Mouse (Mus musculus): ENCODE results near the gene Rpl28. TPM values are rescaled to one million over a fixed set of nuclear protein-coding genes. Genes with fewer than 3 reads are reported as not detected.
"Not testable (repeated sequence)": the region's sequence is repeated elsewhere in the genome, so short reads cannot be mapped to it uniquely, and the experiment has no call there.

Gene Rpl28
- polyA plus RNA-seq, 2 experiments: 186 to 307 TPM

DNA sequence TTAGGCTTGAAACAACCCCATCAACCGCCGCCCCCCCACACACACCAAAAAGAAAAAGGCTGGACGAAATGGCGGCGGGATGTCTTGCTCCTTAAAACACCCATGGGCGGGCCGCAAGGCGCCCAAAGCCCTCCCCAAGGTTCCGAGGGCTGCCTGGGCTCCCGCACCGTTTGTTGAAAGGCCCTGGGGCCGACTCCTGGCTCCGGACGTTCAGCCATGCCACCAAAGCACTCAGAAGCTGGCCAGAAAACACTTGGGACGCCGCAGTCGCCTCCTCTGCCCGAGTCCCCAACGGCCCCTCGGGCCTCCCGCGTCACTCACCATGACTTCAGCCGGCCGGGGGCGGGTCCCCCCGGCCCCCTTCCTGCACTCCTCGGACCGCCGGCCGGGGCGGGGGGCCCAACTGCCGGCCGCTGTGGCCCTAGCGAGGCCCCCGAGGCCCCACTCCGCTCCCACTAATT, 19.2 kb downstream of the Rpl28 start:
- Histone ChIP-seq H3K4me1 (replicated peaks; ENCODE audit: control insufficient read depth in 2 of 2, insufficient read depth in 2 of 2, low read length in 1 of 2) (peaks cover 35 to 36% of the 10 kb centered on the region in 2 experiments), H3K9ac (replicated peaks) (peak overlapping the region; percentile 95), H3K27ac (peak overlapping the region; percentile 82), H3K4me2 (ENCODE audit: low read depth) (peak overlapping the region; percentile 98), H3K27me3 (ENCODE audit: control insufficient read depth, insufficient read depth, low read length) (no peaks in the 10 kb centered on the region), H3K36me3 (replicated peaks; ENCODE audit: control insufficient read depth, insufficient read depth, low read depth) (peaks cover 42% of the 10 kb centered on the region), H3K4me3 (ENCODE audit: insufficient read depth in 1 of 2, low read depth in 2 of 2, low read length in 2 of 2) (peak overlapping the region; percentile 100), H3K9me3 (ENCODE audit: control insufficient read depth, low read length) (no peaks in the 10 kb centered on the region)
- peak; percentile 9; the same call in 1 of the 2 replicates for ATAC-seq (ENCODE audit: insufficient read depth)
- WGBS (ENCODE audit: insufficient replicate concordance): under 1% methylated on average over 23 of the region's 36 CpGs
- no peak for TF ChIP-seq EP300 (IDR thresholded peaks at IDR 0.05; ENCODE audit: low read depth)
- TF ChIP-seq CTCF (IDR thresholded peaks at IDR 0.05; ENCODE audit: low read depth): no peak
- no peak for DNase-seq (ENCODE audit: low read depth in 3 of 3, low spot score in 3 of 3)

- under 1% methylated on average over 62 of the region's 62 CpGs for WGBS (ENCODE audit: insufficient replicate concordance)
Observed at GRCm38 (mm10) chr7:4812303-4813104, 19.8 kb downstream of the Rpl28 start, which contains the start of gene Ube2s. Gene Ube2s (minus strand): TSS chr7:4812590.

GRCm38 (mm10) chr7:4813105-4813791, 20.6 kb downstream of the Rpl28 start:
- no peak for TF ChIP-seq EP300 (IDR thresholded peaks at IDR 0.05; ENCODE audit: low read depth)
- no peak for TF ChIP-seq CTCF (IDR thresholded peaks at IDR 0.05; ENCODE audit: low read depth)
- Histone ChIP-seq H3K36me3 (replicated peaks; ENCODE audit: control insufficient read depth, insufficient read depth, low read depth) (peaks cover 31% of the 10 kb centered on the region), H3K27me3 (ENCODE audit: control insufficient read depth, insufficient read depth, low read length) (no peaks in the 10 kb centered on the region), H3K9ac (replicated peaks) (peak overlapping the region; percentile 81), H3K27ac (peak overlapping the region; percentile 82), H3K9me3 (ENCODE audit: control insufficient read depth, low read length) (no peaks in the 10 kb centered on the region), H3K4me3 (ENCODE audit: insufficient read depth in 1 of 2, low read depth in 2 of 2, low read length in 2 of 2) (peak overlapping the region; percentile 100), H3K4me2 (ENCODE audit: low read depth) (peak overlapping the region; percentile 77), H3K4me1 (replicated peaks; ENCODE audit: control insufficient read depth in 2 of 2, insufficient read depth in 2 of 2, low read length in 1 of 2) (peaks cover 26 to 27% of the 10 kb centered on the region in 2 experiments)
- DNase-seq (ENCODE audit: low read depth in 3 of 3, low spot score in 3 of 3) (no peak), ATAC-seq (ENCODE audit: insufficient read depth) (no peak)
- 13% methylated on average over 8 of the region's 8 CpGs for WGBS (ENCODE audit: insufficient replicate concordance)

More at GRCm38 (mm10) chr7:4812303-4813104, 19.8 kb downstream of the Rpl28 start, which contains the start of gene Ube2s:
- Histone ChIP-seq H3K9me3 (ENCODE audit: control insufficient read depth, low read length) (no peaks in the 10 kb centered on the region), H3K36me3 (replicated peaks; ENCODE audit: control insufficient read depth, insufficient read depth, low read depth) (peaks cover 35% of the 10 kb centered on the region), H3K27ac (peak within 1 kb of the TSS; percentile 82), H3K9ac (replicated peaks) (peak within 1 kb of the TSS; percentile 95), H3K4me1 (replicated peaks; ENCODE audit: control insufficient read depth in 2 of 2, insufficient read depth in 2 of 2, low read length in 1 of 2) (peaks cover 29 to 30% of the 10 kb centered on the region in 2 experiments), H3K4me2 (ENCODE audit: low read depth) (peak within 1 kb of the TSS; percentile 98), H3K27me3 (ENCODE audit: control insufficient read depth, insufficient read depth, low read length) (no peaks in the 10 kb centered on the region), H3K4me3 (ENCODE audit: insufficient read depth in 1 of 2, low read depth in 2 of 2, low read length in 2 of 2) (peak within 1 kb of the TSS; percentile 100)
- ATAC-seq (ENCODE audit: insufficient read depth) (peak; percentile 96), DNase-seq (ENCODE audit: low read depth in 3 of 3, low spot score in 3 of 3) (peak; percentile 99 to 100 (median 100))
- TF ChIP-seq CTCF (IDR thresholded peaks at IDR 0.05; ENCODE audit: low read depth): peak; percentile 50
- TF ChIP-seq EP300 (IDR thresholded peaks at IDR 0.05; ENCODE audit: low read depth): peak; percentile 59

GRCm38 (mm10) chr7:4816559-4816958, 23.9 kb downstream of the Rpl28 start:
- Histone ChIP-seq H3K9ac (replicated peaks) (no peak overlapping the region; the same call in 1 of the 2 replicates), H3K9me3 (ENCODE audit: control insufficient read depth, low read length) (no peaks in the 10 kb centered on the region), H3K4me1 (replicated peaks; ENCODE audit: control insufficient read depth in 2 of 2, insufficient read depth in 2 of 2, low read length in 1 of 2) (peaks cover 6 to 7% of the 10 kb centered on the region in 2 experiments), H3K4me2 (ENCODE audit: low read depth) (no peak overlapping the region), H3K4me3 (ENCODE audit: insufficient read depth in 1 of 2, low read depth in 2 of 2, low read length in 2 of 2) (no peak overlapping the region), H3K27me3 (ENCODE audit: control insufficient read depth, insufficient read depth, low read length) (no peaks in the 10 kb centered on the region), H3K27ac (no peak overlapping the region), H3K36me3 (replicated peaks; ENCODE audit: control insufficient read depth, insufficient read depth, low read depth) (no peaks in the 10 kb centered on the region)
- ATAC-seq (ENCODE audit: insufficient read depth): no peak
- no peak for TF ChIP-seq CTCF (IDR thresholded peaks at IDR 0.05; ENCODE audit: low read depth)
- no peak for DNase-seq (ENCODE audit: low read depth in 3 of 3, low spot score in 3 of 3)

DNA sequence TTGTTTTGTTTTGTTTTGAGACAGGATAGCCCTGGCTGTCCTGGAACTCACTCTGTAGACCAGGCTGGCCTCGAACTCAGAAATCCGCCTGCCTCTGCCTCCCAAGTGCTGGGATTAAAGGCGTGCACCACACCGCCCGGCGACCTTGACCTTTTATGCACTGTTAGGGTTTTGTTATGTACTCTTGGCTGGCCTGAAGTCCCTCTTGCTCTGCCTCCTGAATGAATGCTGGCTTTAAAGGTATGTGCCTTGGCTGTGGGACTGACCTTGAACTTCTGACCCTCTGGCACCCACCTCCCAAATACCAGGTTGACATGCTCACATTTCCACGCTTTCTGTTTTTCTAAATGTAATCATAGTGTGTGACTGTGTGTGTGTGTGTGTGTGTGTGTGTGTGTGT, 28.3 kb downstream of the Rpl28 start:
- not testable (repeated sequence) for H3K9me3 ChIP-seq (ENCODE audit: control insufficient read depth, low read length); H3K4me1 ChIP-seq (replicated peaks; ENCODE audit: control insufficient read depth in 2 of 2, insufficient read depth in 2 of 2, low read length in 1 of 2)
- 75% methylated on average over 7 of the region's 7 CpGs for WGBS (ENCODE audit: insufficient replicate concordance)

More for the DNA sequence above, 28.3 kb downstream of the Rpl28 start:
- not testable (repeated sequence) for H3K36me3 ChIP-seq (replicated peaks; ENCODE audit: control insufficient read depth, insufficient read depth, low read depth); ATAC-seq (ENCODE audit: insufficient read depth); H3K27ac ChIP-seq; H3K4me3 ChIP-seq (ENCODE audit: insufficient read depth in 1 of 2, low read depth in 2 of 2, low read length in 2 of 2); H3K9ac ChIP-seq (replicated peaks); H3K4me2 ChIP-seq (ENCODE audit: low read depth); H3K27me3 ChIP-seq (ENCODE audit: control insufficient read depth, insufficient read depth, low read length); DNase-seq (ENCODE audit: low read depth in 3 of 3, low spot score in 3 of 3)
